Mouse (Mus musculus) embryonic facial prominence, embryonic 14.5 days (tissue): ENCODE data around the gene Pld6. TPM values are rescaled to one million over a fixed set of nuclear protein-coding genes. Genes with fewer than 3 reads are reported as not detected.

Experiments used
- ATAC-seq: fragments of 200-750 bp; cut with Nextera tagmentation; 2 replicates; pipeline ENCODE4 v1.8.0; 2017; ENCODE audit warnings: low read depth, moderate number of reproducible peaks, moderate TSS enrichment
- DNase-seq: peaks from one replicate; pipeline ENCODE4 v3.0.0-alpha.2; 2015; ENCODE audit warnings: low spot score
- H3K27ac ChIP-seq: fragments of 300-500 bp; sonication (generic); replicated peaks from 2 replicates; pipeline ENCODE4 v1.5.1; 2014; ENCODE audit warnings: low read depth, mild to moderate bottlenecking, low read length, moderate library complexity
- H3K27me3 ChIP-seq: fragments of 300-500 bp; sonication (generic); replicated peaks from 2 replicates; pipeline ENCODE4 v1.6.1; 2014; ENCODE audit warnings: low read length; ENCODE audit not compliant: control insufficient read depth, insufficient read depth
- H3K36me3 ChIP-seq: fragments of 300-500 bp; sonication (generic); 2 replicates; pipeline ENCODE4 v1.6.1; 2014; ENCODE audit warnings: low read length, mixed read lengths; ENCODE audit not compliant: control insufficient read depth, insufficient read depth
- H3K4me1 ChIP-seq: fragments of 300-500 bp; sonication (generic); 2 replicates; pipeline ENCODE4 v1.6.1; 2014; ENCODE audit warnings: antibody characterized with exemption, low read length; ENCODE audit not compliant: control insufficient read depth, insufficient read depth
- H3K4me2 ChIP-seq: fragments of 300-500 bp; sonication (generic); 2 replicates; pipeline ENCODE4 v1.6.1; 2014; ENCODE audit warnings: low read depth, mild to moderate bottlenecking, low read length, moderate library complexity, mixed read lengths
- H3K4me3 ChIP-seq: fragments of 300-500 bp; sonication (generic); 2 replicates; pipeline ENCODE4 v1.5.1; 2014; ENCODE audit warnings: low read depth, mild to moderate bottlenecking, low read length
- H3K9ac ChIP-seq: fragments of 300-500 bp; sonication (generic); 2 replicates; pipeline ENCODE4 v1.6.1; 2014; ENCODE audit warnings: low read depth, mild to moderate bottlenecking, low read length, moderate library complexity, mixed read lengths
- H3K9me3 ChIP-seq: fragments of 300-500 bp; sonication (generic); 2 replicates; pipeline ENCODE4 v1.6.1; 2016; ENCODE audit warnings: low read length; ENCODE audit not compliant: control insufficient read depth
- WGBS: fragments of 180-500 bp; shearing (Covaris S2); extraction: QIAGEN DNeasy Blood & Tissue Kit; methylation state at CpG from one replicate; pipeline ENCODE4 v1.1.7; 2014; 5-methylcytosine and 5-hydroxymethylcytosine counted together
- polyA plus RNA-seq: library from polyadenylated mRNA; unstranded; fragments of >200 nt; fragmentation: Nextera tagmentation; extraction: Ambion mirVana; gene quantifications from 2 replicates; pipeline ENCODE4 v1.2.1, GENCODE M21; 2014

Pld6 gene
- polyA plus RNA-seq, 1 experiment from 2014 or later, result 1.3 TPM

DNA sequence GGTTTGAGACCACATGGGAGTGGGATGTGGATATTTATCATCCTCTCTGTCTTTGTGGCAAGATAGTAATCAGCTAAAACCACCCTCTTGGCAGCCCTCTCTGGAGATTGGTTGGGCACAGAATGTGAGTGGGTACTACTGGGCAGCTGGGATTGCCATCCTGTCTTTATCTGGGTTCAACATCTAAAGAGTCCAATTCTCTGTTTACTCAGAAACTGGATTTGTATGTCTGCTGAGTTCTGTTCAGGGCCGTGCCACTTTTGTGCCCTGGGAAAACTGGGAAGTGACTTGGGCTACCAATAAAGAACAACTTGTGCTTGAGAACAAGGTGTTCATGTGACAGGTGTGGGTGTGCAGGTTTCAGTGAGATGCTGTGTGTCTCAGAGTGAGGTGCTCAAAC lies 53.1 kb downstream of the Pld6 start:
- 89% methylated on average over 1 of the region's 1 CpGs for WGBS
- Histone ChIP-seq H3K27me3 (no peaks in the 10 kb centered on the region), H3K27ac (no peak overlapping the region), H3K4me1 (no peaks in the 10 kb centered on the region), H3K9me3 (no peaks in the 10 kb centered on the region), H3K9ac (no peak overlapping the region), H3K4me3 (no peak overlapping the region), H3K36me3 (peaks cover 67% of the 10 kb centered on the region), H3K4me2 (no peak overlapping the region)
- ATAC-seq (no peak), DNase-seq (no peak)

Other genes starting within 250 kb of the Pld6 start
- 0.29 and 0.45 TPM in 2 replicates for gene Nlrp3, start 246.1 kb downstream of the Pld6 start, polyA plus RNA-seq
- gene Olfr222, start 211.4 kb downstream of the Pld6 start, polyA plus RNA-seq, result 0.11 TPM in 1 of 2 replicates, not detected in the other
- gene Olfr223, start 194.4 kb downstream of the Pld6 start, polyA plus RNA-seq, result 0.12 TPM in 1 of 2 replicates, not detected in the other
- gene Mprip, start 126.3 kb downstream of the Pld6 start, polyA plus RNA-seq, result 75.0 and 80.4 TPM in 2 replicates
- gene Flcn, start 22.4 kb upstream of the Pld6 start, polyA plus RNA-seq, result 31.0 and 32.2 TPM in 2 replicates
- 34.6 and 37.5 TPM in 2 replicates for gene Nt5m, start 51.8 kb upstream of the Pld6 start, polyA plus RNA-seq
- 180 and 198 TPM in 2 replicates for gene Cops3, start 52.2 kb upstream of the Pld6 start, polyA plus RNA-seq
- 33.3 and 37.8 TPM in 2 replicates for gene Med9, start 160.6 kb upstream of the Pld6 start, polyA plus RNA-seq
- gene Rasd1, start 177.3 kb upstream of the Pld6 start, polyA plus RNA-seq, result 1.6 and 2.2 TPM in 2 replicates